Comparison of ENCODE assay signal across 9 mouse cellular contexts in the genomic region with DNA sequence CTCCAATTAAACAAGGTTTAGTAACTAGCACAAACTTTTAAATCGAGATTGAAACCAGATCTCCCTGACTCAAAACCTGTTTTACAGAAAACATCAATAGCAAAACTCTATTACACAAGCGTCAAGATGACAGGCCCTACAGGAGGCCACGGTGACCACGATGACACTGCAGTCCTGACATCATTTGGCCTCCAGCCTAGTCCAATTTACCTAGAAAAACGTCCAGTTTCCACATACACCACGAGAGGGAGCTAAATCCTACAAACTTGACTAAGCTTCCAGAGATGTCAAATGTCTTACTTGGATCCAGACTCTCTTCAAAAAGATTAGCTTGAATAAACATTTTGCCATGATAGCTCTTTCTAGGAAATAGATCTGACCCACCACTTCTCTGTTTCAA. TPM values are rescaled to one million over a fixed set of nuclear protein-coding genes. Genes with fewer than 3 reads are reported as not detected.
DNase-seq lines count a peak whose midpoint lies in the region; ATAC-seq and TF ChIP-seq lines count a peak whose summit lies in the region.
"Had no signal": no experiment of that assay in that cellular context is flagged by ENCODE, and none has a peak within 500 bp of the region (broad histone marks: within the 10 kb centered on the region; RNA-seq: fewer than 3 reads in every experiment).

No protein-coding gene starts in this region.

- no peak for ATAC-seq in heart, embryonic 11.5 days (replicated peaks; ENCODE audit: insufficient number of reproducible peaks, low FRiP score, low TSS enrichment)

- H3K36me3 ChIP-seq in heart, embryonic 11.5 days (ENCODE audit: control insufficient read depth, insufficient read depth, low read length) = peaks cover 8% of the 10 kb centered on the region
- peaks cover 40% of the 10 kb centered on the region for H3K36me3 ChIP-seq in small intestine, adult 2 months (ENCODE audit: control insufficient read depth, insufficient read depth, low read length)

- no peak overlapping the region for H3K4me2 ChIP-seq in heart, embryonic 11.5 days
- H3K4me2 ChIP-seq: limb, embryonic 13.5 days had no signal

- H3K4me1 ChIP-seq in heart, embryonic 11.5 days (ENCODE audit: control insufficient read depth, insufficient read depth, low read length) = peaks cover 6% of the 10 kb centered on the region; the same call in 1 of the 2 replicates
- peaks cover 3% of the 10 kb centered on the region; the same call in 1 of the 2 replicates for H3K4me1 ChIP-seq in lung, adult 2 months (ENCODE audit: control insufficient read depth, insufficient read depth, low read length)
- H3K4me1 ChIP-seq in small intestine, adult 2 months (ENCODE audit: control insufficient read depth, insufficient read depth, insufficient read length, low read length) = peaks cover 4% of the 10 kb centered on the region; the same call in 1 of the 2 replicates

- no peaks in the 10 kb centered on the region for H3K9me3 ChIP-seq in heart, embryonic 11.5 days (replicated peaks; ENCODE audit: control insufficient read depth, low read length)
- H3K9me3 ChIP-seq: limb, embryonic 13.5 days had no signal

- no peaks in the 10 kb centered on the region for H3K27me3 ChIP-seq in heart, embryonic 11.5 days (ENCODE audit: control insufficient read depth, insufficient read depth, low read length)
- no peaks in the 10 kb centered on the region for H3K27me3 ChIP-seq in small intestine, adult 2 months (ENCODE audit: control insufficient read depth, insufficient read depth, low read length)
- H3K27me3 ChIP-seq: limb, embryonic 13.5 days had no signal

- H3K4me3 ChIP-seq in heart, embryonic 11.5 days (ENCODE audit: low read depth, low read length) = no peak overlapping the region
- no peak overlapping the region for H3K4me3 ChIP-seq in lung, adult 2 months (replicated peaks; ENCODE audit: extremely low read depth, low read depth, low read length)
- no peak overlapping the region for H3K4me3 ChIP-seq in small intestine, adult 2 months (ENCODE audit: low read depth, low read length)
- H3K4me3 ChIP-seq: limb, embryonic 13.5 days had no signal

- no peak overlapping the region for H3K27ac ChIP-seq in heart, embryonic 11.5 days (ENCODE audit: low read depth, low read length)
- no peak overlapping the region for H3K27ac ChIP-seq in small intestine, adult 2 months (ENCODE audit: insufficient read depth, low read depth, low read length)
- H3K27ac ChIP-seq: limb, embryonic 13.5 days had no signal

- intact Hi-C loops in heart, postnatal 14 days (cut with DNase I) = loop anchor here (1.0 kb wide), 1 partner anchor 89 kb away; no protein-coding TSS in a partner anchor

- 27% methylated on average over 6 of the region's 6 CpGs for WGBS in heart, embryonic 11.5 days (ENCODE audit: insufficient replicate concordance)
- 16% methylated on average over 6 of the region's 6 CpGs for WGBS in lung, adult 2 months
- WGBS in small intestine, adult 2 months = 12% methylated on average over 6 of the region's 6 CpGs

- peak; percentile 84 for DNase-seq in heart, adult 11 months
- peak; percentile 60 for DNase-seq in 3134 (ENCODE audit: extremely low read depth, insufficient read length, low spot score)
- peak; percentile 73 for DNase-seq in T-cell, adult 2 months (ENCODE audit: low spot score)
- peak; percentile 54 to 79 for DNase-seq in cerebellum, postnatal 25 days
- DNase-seq in heart, postnatal 14 days = peak; percentile 25 to 73
- DNase-seq in lung, adult 2 months = no peak

- peak; percentile 23; the same call in 1 of the 2 replicates for TF ChIP-seq CTCF in lung, adult 2 months (IDR thresholded peaks at IDR 0.05; ENCODE audit: insufficient read depth, low read length)
- TF ChIP-seq CTCF in small intestine, adult 2 months (IDR thresholded peaks at IDR 0.05; ENCODE audit: extremely low read depth, insufficient read length, insufficient replicate concordance, low read depth, low read length) = peak; percentile 37; the same call in 1 of the 2 replicates

- no peak for TF ChIP-seq POLR2A in lung, adult 2 months (IDR thresholded peaks at IDR 0.05; ENCODE audit: borderline replicate concordance, extremely low read depth, low read depth, low read length)
- no peak for TF ChIP-seq POLR2A in small intestine, adult 2 months (IDR thresholded peaks at IDR 0.05; ENCODE audit: low read depth, low read length)

- H3K9ac ChIP-seq in heart, embryonic 11.5 days (ENCODE audit: low read depth, low read length) = no peak overlapping the region
- H3K9ac ChIP-seq: limb, embryonic 13.5 days had no signal

RNA-seq across cellular contexts. Expression of a gene that starts 19.5 kb away (rescaled TPM):
- polyA plus RNA-seq in heart, embryonic 11.5 days (2014; fragmentation: Nextera tagmentation; extraction: Ambion mirVana) = 72.7 and 78.4 TPM in 2 replicates
- total RNA-seq in heart, postnatal 14 days (2021) = 100 to 1,000 TPM; 104 to 115 TPM
- polyA plus RNA-seq in lung, adult 2 months (2012; rRNA removed) = 45.6 and 57.0 TPM in 2 replicates
- 25.7 and 49.8 TPM in 2 replicates for polyA plus RNA-seq in small intestine, adult 2 months (2012; rRNA removed)

RNA-seq across cellular contexts. Expression of a gene that starts 38.9 kb away (rescaled TPM):
- 14.7 and 14.8 TPM in 2 replicates for polyA plus RNA-seq in heart, embryonic 11.5 days (2014; fragmentation: Nextera tagmentation; extraction: Ambion mirVana)
- total RNA-seq in heart, postnatal 14 days (2021) = 10 to 100 TPM in 1 of 2 experiments, 1 to 10 TPM in 1; 9.6 to 13.0 TPM
- polyA plus RNA-seq in lung, adult 2 months (2012; rRNA removed) = 5.6 and 10.3 TPM in 2 replicates
- polyA plus RNA-seq in small intestine, adult 2 months (2012; rRNA removed) = 1.3 and 1.5 TPM in 2 replicates

RNA-seq across cellular contexts. Expression of a gene that starts 52.8 kb away (rescaled TPM):
- 43.1 and 45.3 TPM in 2 replicates for polyA plus RNA-seq in heart, embryonic 11.5 days (2014; fragmentation: Nextera tagmentation; extraction: Ambion mirVana)
- 10 to 100 TPM; 36.1 to 40.1 TPM for total RNA-seq in heart, postnatal 14 days (2021)
- 14.9 and 19.3 TPM in 2 replicates for polyA plus RNA-seq in lung, adult 2 months (2012; rRNA removed)
- 5.8 and 12.5 TPM in 2 replicates for polyA plus RNA-seq in small intestine, adult 2 months (2012; rRNA removed)

RNA-seq across cellular contexts. Expression of a gene that starts 53.5 kb away (rescaled TPM):
- polyA plus RNA-seq in heart, embryonic 11.5 days (2014; fragmentation: Nextera tagmentation; extraction: Ambion mirVana) = 16.0 and 21.7 TPM in 2 replicates
- 10 to 100 TPM; 22.4 to 28.4 TPM for total RNA-seq in heart, postnatal 14 days (2021)
- polyA plus RNA-seq in lung, adult 2 months (2012; rRNA removed) = 14.7 and 24.7 TPM in 2 replicates
- 2.7 and 5.4 TPM in 2 replicates for polyA plus RNA-seq in small intestine, adult 2 months (2012; rRNA removed)
